Mouse (Mus musculus) MEL (cell line): ENCODE results near the gene Adamtsl2. TPM values are rescaled to one million over a fixed set of nuclear protein-coding genes. Genes with fewer than 3 reads are reported as not detected.
A peak's percentile ranks its signal among the peaks of the same experiment; 100 is the strongest.

Experiments used
- DNase-seq: peaks from one replicate; pipeline ENCODE4 v3.0.0; 2011; ENCODE audit warnings: low read depth, low spot score
- H3K27ac ChIP-seq: 2 replicates; pipeline ENCODE4 v1.5.1; 2012; ENCODE audit warnings: low read depth, mild to moderate bottlenecking, control low read depth, low read length, moderate library complexity; ENCODE audit not compliant: control insufficient read depth
- H3K27me3 ChIP-seq, 2 experiments: fragments of 150-350 bp in 1 of 2; sonication (generic) in 1 of 2; 2 replicates each; pipeline ENCODE4 v1.6.1; 2012; ENCODE audit warnings: low read length in 2 of 2, mild to moderate bottlenecking in 2 of 2, improper control_type of control experiment in 1 of 2, moderate library complexity in 1 of 2; ENCODE audit not compliant: insufficient read depth in 2 of 2, control insufficient read depth in 1 of 2
- H3K36me3 ChIP-seq, 2 experiments: 2 replicates each; pipeline ENCODE4 v1.6.1; 2012 to 2014; ENCODE audit warnings: low read length in 2 of 2, improper control_type of control experiment in 1 of 2, inconsistent platforms in 1 of 2, mild to moderate bottlenecking in 1 of 2; ENCODE audit not compliant: insufficient read depth in 2 of 2, control insufficient read depth in 1 of 2
- H3K4me1 ChIP-seq, 2 experiments: fragments of 150-350 bp in 1 of 2; sonication (generic) in 1 of 2; 2 replicates each; pipeline ENCODE4 v1.6.1; 2012; ENCODE audit warnings: low read length in 2 of 2, improper control_type of control experiment in 1 of 2, mild to moderate bottlenecking in 1 of 2; ENCODE audit not compliant: insufficient read depth in 2 of 2, control insufficient read depth in 1 of 2
- H3K4me3 ChIP-seq, 2 experiments: fragments of 150-350 bp in 1 of 2; sonication (generic) in 1 of 2; 2 replicates each; pipeline ENCODE4 v1.5.1; 2012; ENCODE audit warnings: low read depth in 2 of 2, low read length in 2 of 2, mild to moderate bottlenecking in 2 of 2, moderate library complexity in 2 of 2, control low read depth in 1 of 2, improper control_type of control experiment in 1 of 2; ENCODE audit not compliant: control insufficient read depth in 1 of 2, insufficient read depth in 1 of 2
- H3K79me2 ChIP-seq: 2 replicates; pipeline ENCODE4 v1.6.1; 2012; ENCODE audit warnings: mild to moderate bottlenecking, low read length, moderate library complexity; ENCODE audit not compliant: control insufficient read depth, poor library complexity, insufficient read depth
- H3K9ac ChIP-seq: 2 replicates; pipeline ENCODE4 v1.6.1; 2012; ENCODE audit warnings: low read depth, mild to moderate bottlenecking, control low read depth, low read length, moderate library complexity; ENCODE audit not compliant: control insufficient read depth, poor library complexity, severe bottlenecking
- H3K9me3 ChIP-seq: fragments of 150-350 bp; sonication (generic); replicated peaks from 2 replicates; pipeline ENCODE4 v1.6.1; 2012; ENCODE audit warnings: mild to moderate bottlenecking, low read length, improper control_type of control experiment, moderate library complexity; ENCODE audit not compliant: insufficient read depth
- CHD2 ChIP-seq: IDR thresholded peaks from 2 replicates; pipeline ENCODE4 v1.6.1; 2011; ENCODE audit warnings: low read length, improper control_type of control experiment
- CTCF ChIP-seq, 3 experiments: IDR thresholded peaks in 2 of 3; conservative IDR thresholded peaks in 1 of 3; 2 replicates each; pipeline ENCODE4 v1.5.1; 2011 to 2012; ENCODE audit warnings: low read length in 3 of 3, low read depth in 2 of 3, mild to moderate bottlenecking in 2 of 3, improper control_type of control experiment in 1 of 3, inconsistent platforms in 1 of 3, mixed read lengths in 1 of 3, moderate library complexity in 1 of 3; ENCODE audit not compliant: control insufficient read depth in 1 of 3, insufficient read depth in 1 of 3, poor library complexity in 1 of 3, severe bottlenecking in 1 of 3
- EP300 ChIP-seq, 2 experiments: IDR thresholded peaks; 2 replicates each; pipeline ENCODE4 v1.6.1; 2011; ENCODE audit warnings: improper control_type of control experiment in 2 of 2, low read length in 2 of 2, low read depth in 1 of 2, mild to moderate bottlenecking in 1 of 2
- ETS1 ChIP-seq: IDR thresholded peaks from 2 replicates; pipeline ENCODE4 v1.6.1; 2012; ENCODE audit warnings: low read depth, mild to moderate bottlenecking, inconsistent platforms, low read length, improper control_type of control experiment, moderate library complexity
- KAT2A ChIP-seq: conservative IDR thresholded peaks from 2 replicates; pipeline ENCODE4 v1.6.1; 2012; ENCODE audit warnings: low read depth, low read length, improper control_type of control experiment, inconsistent platforms
- MYB ChIP-seq: IDR thresholded peaks from 2 replicates; pipeline ENCODE4 v1.6.1; 2011; ENCODE audit warnings: mild to moderate bottlenecking, low read depth, low read length, improper control_type of control experiment
- MYC ChIP-seq: IDR thresholded peaks from 2 replicates; pipeline ENCODE4 v1.6.1; 2011; ENCODE audit warnings: low read depth, mild to moderate bottlenecking, low read length, improper control_type of control experiment, moderate library complexity
- NRF1 ChIP-seq: IDR thresholded peaks from 2 replicates; pipeline ENCODE4 v1.6.1; 2014; ENCODE audit warnings: low read depth, mild to moderate bottlenecking, inconsistent platforms, low read length, improper control_type of control experiment, moderate library complexity; ENCODE audit not compliant: poor library complexity, insufficient read depth, severe bottlenecking
- POLR2AphosphoS5 ChIP-seq: IDR thresholded peaks from 2 replicates; pipeline ENCODE4 v1.6.1; 2012; ENCODE audit warnings: low read depth, borderline replicate concordance, mild to moderate bottlenecking, inconsistent platforms, low read length, moderate library complexity, mixed read lengths
- RAD21 ChIP-seq: IDR thresholded peaks from 2 replicates; pipeline ENCODE4 v1.6.1; 2011; ENCODE audit warnings: mild to moderate bottlenecking, low read depth, low read length, improper control_type of control experiment
- SIN3A ChIP-seq: IDR thresholded peaks from 2 replicates; pipeline ENCODE4 v1.6.1; 2012; ENCODE audit warnings: low read length, improper control_type of control experiment, inconsistent platforms
- SMC3 ChIP-seq: IDR thresholded peaks from 2 replicates; pipeline ENCODE4 v1.6.1; 2011; ENCODE audit warnings: low read depth, low read length, improper control_type of control experiment
- TCF12 ChIP-seq: IDR thresholded peaks from 2 replicates; pipeline ENCODE4 v1.6.1; 2014; ENCODE audit warnings: low read depth, mild to moderate bottlenecking, inconsistent platforms, low read length, improper control_type of control experiment, moderate library complexity
- USF1 ChIP-seq: IDR thresholded peaks from 2 replicates; pipeline ENCODE4 v1.6.1; 2014; ENCODE audit warnings: low read depth, mild to moderate bottlenecking, inconsistent platforms, low read length, improper control_type of control experiment, moderate library complexity
- ZC3H11A ChIP-seq: IDR thresholded peaks from 2 replicates; pipeline ENCODE4 v1.6.1; 2012; ENCODE audit warnings: low read depth, mild to moderate bottlenecking, inconsistent platforms, low read length, improper control_type of control experiment
- ZNF384 ChIP-seq: IDR thresholded peaks from 2 replicates; pipeline ENCODE4 v1.6.1; 2012; ENCODE audit warnings: low read depth, mild to moderate bottlenecking, inconsistent platforms, low read length, improper control_type of control experiment
- polyA plus RNA-seq, 2 experiments: library from polyadenylated mRNA; stranded (reverse) in 1 of 2; unstranded in 1 of 2; fragments of >175 nt in 1 of 2; fragments of >200 nt in 1 of 2; gene quantifications; 2 replicates each; pipeline versions ENCODE4 v1.2.1 to v1.2.4; 2012; ENCODE audit warnings: low replicate concordance in 2 of 2, low read depth in 1 of 2; ENCODE audit not compliant: insufficient read length in 2 of 2, insufficient read depth in 1 of 2, missing spikeins in 1 of 2
- total RNA-seq: library from RNA; depleted of rRNA; stranded (reverse); fragments of 300-350 nt; gene quantifications from 2 replicates; pipeline ENCODE4 v1.2.3, GENCODE M21; 2012

Gene Adamtsl2
- total and polyA plus RNA-seq, 3 experiments, result not detected

DNA sequence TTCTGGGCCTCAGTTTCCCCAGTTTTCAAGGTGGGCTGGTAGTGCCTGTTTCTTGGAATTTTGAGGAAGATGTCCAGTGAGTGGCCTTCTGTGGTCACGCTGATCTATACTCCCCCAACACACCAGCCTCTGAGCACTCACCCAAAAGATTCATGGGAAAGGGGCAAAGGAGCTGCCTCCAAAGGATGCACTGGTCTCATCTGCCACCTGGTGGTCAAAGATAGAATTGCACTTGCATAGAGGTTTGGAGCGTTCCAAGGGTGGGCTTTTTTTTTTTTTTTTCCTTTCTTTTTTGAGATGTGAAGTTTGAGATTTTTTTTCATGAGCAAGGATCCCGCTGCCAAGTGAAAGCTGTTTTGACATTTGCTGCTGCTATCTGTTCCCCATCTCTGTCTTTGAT is 40.6 kb upstream of the Adamtsl2 start:
- Histone ChIP-seq H3K36me3 (no peaks in the 10 kb centered on the region), H3K9ac (peak overlapping the region; percentile 17; the same call in 1 of the 2 replicates), H3K79me2 (no peaks in the 10 kb centered on the region), H3K9me3 (no peaks in the 10 kb centered on the region), H3K27ac (no peak overlapping the region), H3K4me3 (peak overlapping the region; percentile 7 to 40; a peak in 2 of 4 replicates), H3K27me3 (no peaks in the 10 kb centered on the region), H3K4me1 (peaks cover 0 to 10% of the 10 kb centered on the region in 2 experiments; a peak in 1 of 4 replicates)
- 0 out of 4 replicates have a peak, but pooled peaks of 1 of the 2 experiments have one; percentile 1 for TF ChIP-seq EP300 (IDR thresholded peaks at IDR 0.05; ENCODE audit: low read depth in 1 of 2, low read length in 2 of 2)
- peak; percentile 96 for TF ChIP-seq ZC3H11A
- TF ChIP-seq NRF1, result 0 out of 2 replicates have a peak, but pooled peaks have one; percentile 5
- peak; percentile 94 for TF ChIP-seq ZNF384
- peak; percentile 60 for TF ChIP-seq SIN3A
- TF ChIP-seq RAD21, result peak; percentile 99
- TF ChIP-seq CTCF (IDR thresholded peaks at IDR 0.05 in 2 of 3, conservative IDR thresholded peaks at IDR 0.05 in 1 of 3; ENCODE audit: control insufficient read depth in 1 of 3, insufficient read depth in 1 of 3, low read depth in 2 of 3, low read length in 3 of 3, poor library complexity in 1 of 3, severe bottlenecking in 1 of 3), result peak; percentile 89 to 98 (median 91)
- no peak for TF ChIP-seq CHD2
- TF ChIP-seq ETS1, result no peak
- peak; percentile 97 for TF ChIP-seq SMC3
- peak; percentile 77 for DNase-seq

DNA sequence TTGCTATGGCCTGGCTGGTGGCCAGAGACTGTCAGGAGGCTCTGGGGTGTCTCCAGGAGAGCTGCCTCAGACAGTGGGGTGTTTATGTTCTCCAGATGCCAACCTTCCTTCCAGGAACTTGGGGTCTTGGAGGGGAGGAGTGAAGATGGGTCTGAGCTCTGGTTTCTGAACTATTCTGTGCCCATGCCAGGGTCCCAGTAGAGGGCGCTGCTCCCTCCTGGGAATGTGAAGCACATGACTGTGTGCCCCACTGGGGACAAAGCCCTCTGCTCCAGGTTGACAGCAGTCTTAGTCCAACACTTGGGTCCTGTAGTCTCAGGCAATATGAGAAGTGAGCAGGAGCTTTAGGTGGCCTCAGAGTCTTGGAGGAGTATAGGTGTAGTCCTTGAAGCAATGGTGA is 39.9 kb upstream of the Adamtsl2 start:
- no peaks in the 10 kb centered on the region for H3K27me3 ChIP-seq
- DNase-seq, result peak; percentile 62
- TF ChIP-seq EP300 (IDR thresholded peaks at IDR 0.05; ENCODE audit: low read depth in 1 of 2, low read length in 2 of 2) (no peak), RAD21 (peak; percentile 21), CTCF (IDR thresholded peaks at IDR 0.05 in 2 of 3, conservative IDR thresholded peaks at IDR 0.05 in 1 of 3; ENCODE audit: control insufficient read depth in 1 of 3, insufficient read depth in 1 of 3, low read depth in 2 of 3, low read length in 3 of 3, poor library complexity in 1 of 3, severe bottlenecking in 1 of 3) (peak; percentile 68 to 80 (median 77)), TCF12 (no peak), SMC3 (peak; percentile 55), MYC (0 out of 2 replicates have a peak, but pooled peaks have one; percentile 29), KAT2A (no peak), USF1 (peak; percentile 54), POLR2AphosphoS5 (no peak), MYB (no peak)
- H3K79me2 ChIP-seq, result no peaks in the 10 kb centered on the region
- peaks cover 0 to 10% of the 10 kb centered on the region in 2 experiments; a peak in 1 of 4 replicates for H3K4me1 ChIP-seq
- no peaks in the 10 kb centered on the region for H3K36me3 ChIP-seq
- no peak overlapping the region for H3K9ac ChIP-seq
- peak overlapping the region in 1 of 2 experiments; percentile 40; a peak in 1 of 4 replicates for H3K4me3 ChIP-seq
- no peak overlapping the region for H3K27ac ChIP-seq
- H3K9me3 ChIP-seq, result no peaks in the 10 kb centered on the region
